Mouse (Mus musculus) layer of hippocampus, adult 18-20 months (tissue): Measurements from ENCODE around the gene Ptpa. TPM values are rescaled to one million over a fixed set of nuclear protein-coding genes. Genes with fewer than 3 reads are reported as not detected.

Source experiments
- DNase-seq, 2 experiments: peaks; one replicate each; pipeline ENCODE4 v3.0.0; 2022; ENCODE audit warnings: low spot score in 2 of 2
- long read RNA-seq: library from polyadenylated mRNA; stranded (forward); transcript quantifications from one replicate; pipeline ENCODE4 v2.0.0, GENCODE M21; 2021
- total RNA-seq, 2 experiments: library from RNA; stranded (reverse); gene quantifications; 2 replicates each; pipeline ENCODE4 v1.2.3; 2021

Gene Ptpa
- 100 to 1,000 TPM; 170 to 176 TPM for total RNA-seq
- long read RNA-seq, transcript Ptpa-201 (10 exons, 2,586 nt): major isoform, 104 of 143 reads
- long read RNA-seq, transcript Ptpa-208 (3 exons, 989 nt): minor isoform, 6 of 143 reads
- long read RNA-seq, partial matches to known transcripts: 26 of 143 reads
- long read RNA-seq, other reads (novel, unspliced or antisense): 7 of 143 reads

GRCm38 (mm10) chr2:30415936-30416648, at the start of gene Ptpa:
TSS of gene Ptpa (plus strand) at chr2:30416039.
- DNase-seq: peak; percentile 90 to 95

GRCm38 (mm10) chr2:30366203-30366602, 49.6 kb upstream of the Ptpa start:
- DNase-seq: no peak

GRCm38 (mm10) chr2:30371544-30371943, 44.3 kb upstream of the Ptpa start:
- no peak for DNase-seq

- DNase-seq: no peak
Measured at GRCm38 (mm10) chr2:30372726-30373125, 43.1 kb upstream of the Ptpa start.

GRCm38 (mm10) chr2:30375893-30376292, 39.9 kb upstream of the Ptpa start:
- no peak for DNase-seq

- DNase-seq: no peak
Measured at GRCm38 (mm10) chr2:30377721-30378120, 38.1 kb upstream of the Ptpa start.

GRCm38 (mm10) chr2:30379307-30379706, 36.5 kb upstream of the Ptpa start:
- no peak for DNase-seq

GRCm38 (mm10) chr2:30380564-30381376, 35.1 kb upstream of the Ptpa start:
- no peak for DNase-seq

GRCm38 (mm10) chr2:30381377-30381725, 34.5 kb upstream of the Ptpa start:
- no peak for DNase-seq

- DNase-seq: peak; percentile 24 to 50
Measured at GRCm38 (mm10) chr2:30384814-30385213, 31.0 kb upstream of the Ptpa start.

GRCm38 (mm10) chr2:30385591-30385990, 30.2 kb upstream of the Ptpa start:
- no peak for DNase-seq

- no peak for DNase-seq
Measured at GRCm38 (mm10) chr2:30386913-30387312, 28.9 kb upstream of the Ptpa start.

GRCm38 (mm10) chr2:30389000-30389399, 26.8 kb upstream of the Ptpa start:
- no peak for DNase-seq

GRCm38 (mm10) chr2:30392114-30392576, 23.7 kb upstream of the Ptpa start, which contains the start of gene Dolpp1:
TSS of gene Dolpp1 (plus strand) at chr2:30392254.
- DNase-seq: peak; percentile 99

- peak; percentile 51 to 62 for DNase-seq
Measured at GRCm38 (mm10) chr2:30392577-30393369, 23.1 kb upstream of the Ptpa start.

GRCm38 (mm10) chr2:30393370-30393656, 22.5 kb upstream of the Ptpa start:
- no peak for DNase-seq

- no peak for DNase-seq
Measured at GRCm38 (mm10) chr2:30395757-30396156, 20.1 kb upstream of the Ptpa start.

GRCm38 (mm10) chr2:30396246-30396645, 19.6 kb upstream of the Ptpa start:
- no peak for DNase-seq

- DNase-seq: no peak
Measured at GRCm38 (mm10) chr2:30397986-30398512, 17.8 kb upstream of the Ptpa start.

- no peak for DNase-seq
Measured at GRCm38 (mm10) chr2:30399191-30400171, 16.4 kb upstream of the Ptpa start.
